Mouse (Mus musculus) brain, embryonic 14.5 days (tissue): ENCODE data around the gene Smug1.
A peak's percentile ranks its signal among the peaks of the same experiment; 100 is the strongest.

ENCODE experiments used
- CTCF ChIP-seq: fragments of 200-500 bp; IDR thresholded peaks from 2 replicates; pipeline ENCODE4 v1.5.1; 2012; ENCODE audit warnings: inconsistent platforms, mild to moderate bottlenecking, moderate library complexity, borderline replicate concordance; ENCODE audit not compliant: insufficient read depth, insufficient read length; ENCODE audit errors: extremely low read depth
- POLR2A ChIP-seq: fragments of 200-500 bp; IDR thresholded peaks from 2 replicates; pipeline ENCODE4 v1.6.1; 2012; ENCODE audit warnings: mild to moderate bottlenecking, inconsistent platforms, borderline replicate concordance; ENCODE audit not compliant: poor library complexity, insufficient read depth, insufficient read length, severe bottlenecking; ENCODE audit errors: extremely low read depth

- TF ChIP-seq POLR2A, result no peak
- peak; percentile 99 for TF ChIP-seq CTCF
Measured at GRCm38 (mm10) chr15:103182166-103182790, 15.4 kb upstream of the Smug1 start.
